Mouse (Mus musculus) stomach, postnatal 0 days (tissue): ENCODE data around the gene Mysm1. TPM values are rescaled to one million over a fixed set of nuclear protein-coding genes. Genes with fewer than 3 reads are reported as not detected.

Experiments used
- ATAC-seq: fragments of 200-750 bp; cut with Nextera tagmentation; 2 replicates; pipeline ENCODE4 v1.8.0; 2017; ENCODE audit not compliant: low FRiP score, low TSS enrichment
- DNase-seq: peaks from one replicate; pipeline ENCODE4 v3.0.0-alpha.2; 2016; ENCODE audit warnings: low spot score
- H3K27ac ChIP-seq: fragments of 300-500 bp; sonication (generic); replicated peaks from 2 replicates; pipeline ENCODE4 v1.5.1; 2014; ENCODE audit warnings: mild to moderate bottlenecking, control low read depth
- H3K27me3 ChIP-seq: fragments of 300-500 bp; sonication (generic); 2 replicates; pipeline ENCODE4 v1.6.1; 2014; ENCODE audit warnings: low read length; ENCODE audit not compliant: control insufficient read depth, insufficient read depth
- H3K36me3 ChIP-seq: fragments of 300-500 bp; sonication (generic); 2 replicates; pipeline ENCODE4 v1.6.1; 2014; ENCODE audit warnings: low read length, mixed read lengths; ENCODE audit not compliant: control insufficient read depth, insufficient read depth
- H3K4me1 ChIP-seq: fragments of 300-500 bp; sonication (generic); replicated peaks from 2 replicates; pipeline ENCODE4 v1.6.1; 2014; ENCODE audit warnings: antibody characterized with exemption; ENCODE audit not compliant: control insufficient read depth, insufficient read depth
- H3K4me2 ChIP-seq: fragments of 300-500 bp; sonication (generic); replicated peaks from 2 replicates; pipeline ENCODE4 v1.6.1; 2014; ENCODE audit warnings: low read depth, mild to moderate bottlenecking, control low read depth, moderate library complexity
- H3K4me3 ChIP-seq: fragments of 300-500 bp; sonication (generic); 2 replicates; pipeline ENCODE4 v1.5.1; 2014; ENCODE audit warnings: low read depth, low read length, control low read depth
- H3K9ac ChIP-seq: fragments of 300-500 bp; sonication (generic); 2 replicates; pipeline ENCODE4 v1.6.1; 2014; ENCODE audit warnings: mild to moderate bottlenecking, low read length, control low read depth, mixed read lengths
- H3K9me3 ChIP-seq: fragments of 300-500 bp; sonication (generic); 2 replicates; pipeline ENCODE4 v1.6.1; 2016; ENCODE audit warnings: low read length; ENCODE audit not compliant: control insufficient read depth
- CTCF ChIP-seq: IDR thresholded peaks from 2 replicates; pipeline ENCODE4 v1.5.1; 2016; ENCODE audit warnings: antibody characterized with exemption, low read depth, mild to moderate bottlenecking, moderate library complexity
- EP300 ChIP-seq: optimal IDR thresholded peaks from 2 replicates; pipeline ENCODE3; 2016; ENCODE audit warnings: antibody characterized with exemption
- WGBS: fragments of 180-500 bp; shearing (Covaris S2); extraction: QIAGEN DNeasy Blood & Tissue Kit; methylation state at CpG from one replicate; pipeline ENCODE4 v1.1.7; 2014; 5-methylcytosine and 5-hydroxymethylcytosine counted together
- polyA plus RNA-seq: library from polyadenylated mRNA; unstranded; fragments of >200 nt; fragmentation: Nextera tagmentation; extraction: Ambion mirVana; gene quantifications from 2 replicates; pipeline ENCODE4 v1.2.1, GENCODE M21; 2015

Gene Mysm1
- 9.6 and 12.9 TPM in 2 replicates for polyA plus RNA-seq

GRCm38 (mm10) chr4:94978590-94979499, at the start of gene Mysm1:
Gene Mysm1, minus strand, starts transcription at chr4:94979100.
- TF ChIP-seq EP300 (peak; percentile 95), CTCF (peak; percentile 29; the same call in 1 of the 2 replicates)
- ATAC-seq (peak; percentile 100), DNase-seq (peak; percentile 98)
- Histone ChIP-seq H3K4me1 (no peaks in the 10 kb centered on the region), H3K4me3 (peak within 1 kb of the TSS; percentile 96), H3K9ac (peak within 1 kb of the TSS; percentile 98), H3K4me2 (peak within 1 kb of the TSS; percentile 55), H3K27me3 (no peaks in the 10 kb centered on the region), H3K36me3 (no peaks in the 10 kb centered on the region; the same call in 1 of the 2 replicates), H3K27ac (peak within 1 kb of the TSS; percentile 93), H3K9me3 (no peaks in the 10 kb centered on the region)
- under 1% methylated on average over 66 of the region's 69 CpGs for WGBS

GRCm38 (mm10) chr4:95025847-95026600, 47.1 kb upstream of the Mysm1 start:
- no peak for TF ChIP-seq EP300
- 0 out of 2 replicates have a peak, but pooled peaks have one; percentile 8 for TF ChIP-seq CTCF
- Histone ChIP-seq H3K36me3 (no peaks in the 10 kb centered on the region), H3K4me2 (no peak overlapping the region), H3K27me3 (no peaks in the 10 kb centered on the region), H3K9ac (no peak overlapping the region), H3K9me3 (no peaks in the 10 kb centered on the region), H3K27ac (no peak overlapping the region), H3K4me1 (no peaks in the 10 kb centered on the region), H3K4me3 (no peak overlapping the region)
- WGBS: 68% methylated on average over 16 of the region's 16 CpGs
- ATAC-seq (no peak), DNase-seq (no peak)

GRCm38 (mm10) chr4:95023350-95023953, 44.6 kb upstream of the Mysm1 start:
- H3K9me3 ChIP-seq: no peaks in the 10 kb centered on the region
- no peak for ATAC-seq
- H3K27me3 ChIP-seq: no peaks in the 10 kb centered on the region
- no peak overlapping the region for H3K9ac ChIP-seq
- H3K36me3 ChIP-seq: no peaks in the 10 kb centered on the region
- H3K4me1 ChIP-seq: no peaks in the 10 kb centered on the region
- TF ChIP-seq EP300: no peak
- no peak overlapping the region for H3K4me2 ChIP-seq
- DNase-seq: no peak
- no peak overlapping the region for H3K27ac ChIP-seq
- 59% methylated on average over 12 of the region's 12 CpGs for WGBS
- no peak overlapping the region for H3K4me3 ChIP-seq

GRCm38 (mm10) chr4:95021649-95022637, 43.0 kb upstream of the Mysm1 start:
- WGBS: 59% methylated on average over 12 of the region's 12 CpGs
- no peak for DNase-seq

GRCm38 (mm10) chr4:95020201-95020600, 41.3 kb upstream of the Mysm1 start:
- TF ChIP-seq CTCF (no peak), EP300 (no peak)

More at GRCm38 (mm10) chr4:95021649-95022637, 43.0 kb upstream of the Mysm1 start:
- Histone ChIP-seq H3K4me2 (no peak overlapping the region), H3K9ac (no peak overlapping the region), H3K36me3 (no peaks in the 10 kb centered on the region), H3K27ac (no peak overlapping the region), H3K27me3 (no peaks in the 10 kb centered on the region), H3K9me3 (no peaks in the 10 kb centered on the region), H3K4me1 (no peaks in the 10 kb centered on the region), H3K4me3 (no peak overlapping the region)
- ATAC-seq: peak; percentile 84
- TF ChIP-seq EP300: no peak
- no peak for TF ChIP-seq CTCF

More at GRCm38 (mm10) chr4:95020201-95020600, 41.3 kb upstream of the Mysm1 start:
- Histone ChIP-seq H3K36me3 (no peaks in the 10 kb centered on the region), H3K9ac (no peak overlapping the region), H3K9me3 (no peaks in the 10 kb centered on the region), H3K4me3 (no peak overlapping the region), H3K27me3 (no peaks in the 10 kb centered on the region), H3K4me2 (no peak overlapping the region), H3K4me1 (no peaks in the 10 kb centered on the region), H3K27ac (no peak overlapping the region)
- DNase-seq (no peak), ATAC-seq (no peak)
- WGBS: 89% methylated on average over 2 of the region's 2 CpGs
